Mouse (Mus musculus): ENCODE data around the gene Rps6ka5. TPM values are rescaled to one million over a fixed set of nuclear protein-coding genes. Genes with fewer than 3 reads are reported as not detected.

The Rps6ka5 gene
- total RNA-seq, 2 experiments from 2014 or later, result 25.4 to 26.2 TPM

DNA sequence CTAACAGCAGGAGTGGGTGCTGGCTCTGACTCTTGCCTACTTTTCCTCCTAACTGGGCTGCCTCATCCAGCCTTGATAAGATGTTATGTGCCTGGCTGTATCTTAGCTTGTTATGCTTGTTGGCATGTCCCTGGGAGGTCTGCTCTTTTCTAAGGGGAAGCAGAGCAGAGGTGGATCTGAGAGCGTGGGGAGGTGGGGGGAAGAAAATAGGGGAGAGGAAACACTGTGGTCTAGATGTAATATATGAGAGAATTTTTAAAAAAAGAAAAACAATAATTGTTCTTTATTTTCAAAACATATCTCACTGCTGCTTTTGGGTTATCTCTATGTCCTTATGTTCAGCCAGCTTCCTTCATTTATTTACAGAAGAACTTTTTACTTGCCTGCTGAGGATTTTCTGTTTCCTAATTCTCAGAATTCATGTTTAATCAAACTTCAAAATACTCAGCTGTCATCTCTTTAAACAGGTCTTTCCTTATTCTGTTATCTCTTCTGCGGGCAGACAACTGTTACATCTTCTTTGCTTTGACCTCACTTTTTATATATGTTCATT, 56.1 kb downstream of the Rps6ka5 start:
- peak; percentile 73 for ATAC-seq (replicated peaks; ENCODE audit: poor library complexity)

- ATAC-seq (replicated peaks; ENCODE audit: poor library complexity), result no peak
Observed at GRCm38 (mm10) chr12:100665294-100665693, 61.5 kb downstream of the Rps6ka5 start.

- no peak for ATAC-seq (replicated peaks; ENCODE audit: poor library complexity)
Observed at GRCm38 (mm10) chr12:100660076-100660475, 66.7 kb downstream of the Rps6ka5 start.

GRCm38 (mm10) chr12:100655972-100656371, 70.8 kb downstream of the Rps6ka5 start:
- ATAC-seq (replicated peaks; ENCODE audit: poor library complexity), result no peak

- peak; percentile 33 for ATAC-seq (replicated peaks; ENCODE audit: poor library complexity)
Observed at GRCm38 (mm10) chr12:100641936-100642335, 84.8 kb downstream of the Rps6ka5 start.

GRCm38 (mm10) chr12:100640726-100641125, 86.1 kb downstream of the Rps6ka5 start:
- no peak for ATAC-seq (replicated peaks; ENCODE audit: poor library complexity)

DNA sequence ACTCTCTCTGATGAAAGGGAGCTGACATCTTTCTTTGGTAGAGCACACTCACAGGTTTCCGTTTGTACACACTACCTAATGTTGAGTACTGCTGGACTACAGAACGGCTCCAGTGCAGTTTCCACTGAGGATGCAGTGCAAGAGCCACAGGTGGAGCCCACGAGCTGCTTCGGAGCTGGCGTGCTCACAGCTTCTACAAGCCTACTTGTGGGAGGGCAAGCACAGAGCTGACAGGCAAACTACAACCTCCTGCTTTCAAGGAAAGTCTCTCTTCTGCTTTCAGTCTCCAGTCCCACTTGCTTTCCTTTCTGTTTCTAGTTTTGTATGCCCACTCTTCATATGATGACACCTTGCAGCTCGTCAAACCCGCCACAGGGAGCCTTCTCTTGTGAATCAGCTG, 87.1 kb downstream of the Rps6ka5 start:
- peak; percentile 90 for ATAC-seq (replicated peaks; ENCODE audit: poor library complexity)

GRCm38 (mm10) chr12:100637886-100638285, 88.9 kb downstream of the Rps6ka5 start:
- ATAC-seq (replicated peaks; ENCODE audit: poor library complexity), result no peak

- no peak for ATAC-seq (replicated peaks; ENCODE audit: poor library complexity)
Observed at GRCm38 (mm10) chr12:100636733-100637132, 90.0 kb downstream of the Rps6ka5 start.

GRCm38 (mm10) chr12:100636299-100636633, 90.5 kb downstream of the Rps6ka5 start:
- no peak for ATAC-seq (replicated peaks; ENCODE audit: poor library complexity)

GRCm38 (mm10) chr12:100635601-100636298, 91.0 kb downstream of the Rps6ka5 start:
- no peak for ATAC-seq (replicated peaks; ENCODE audit: poor library complexity)

DNA sequence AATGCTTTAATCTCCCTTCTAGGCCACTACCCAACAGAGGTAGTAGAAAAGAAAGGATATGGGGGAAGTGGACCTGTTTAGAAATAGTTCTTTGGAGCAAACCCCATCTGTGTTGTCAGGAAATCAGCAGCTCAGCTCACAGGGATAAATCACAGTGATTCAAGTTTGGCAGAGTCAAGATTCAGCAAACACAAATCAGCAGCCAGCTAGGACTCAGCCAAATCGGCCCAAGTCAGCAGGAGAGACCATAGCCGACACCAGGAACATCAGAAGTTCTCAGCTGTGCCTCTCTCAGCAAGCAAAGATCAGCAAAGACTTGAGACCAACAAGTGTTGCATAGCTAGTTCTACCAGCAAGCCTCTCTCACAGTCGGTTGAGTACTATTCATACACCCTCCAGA, 93.6 kb downstream of the Rps6ka5 start:
- ATAC-seq (replicated peaks; ENCODE audit: poor library complexity), result no peak

DNA sequence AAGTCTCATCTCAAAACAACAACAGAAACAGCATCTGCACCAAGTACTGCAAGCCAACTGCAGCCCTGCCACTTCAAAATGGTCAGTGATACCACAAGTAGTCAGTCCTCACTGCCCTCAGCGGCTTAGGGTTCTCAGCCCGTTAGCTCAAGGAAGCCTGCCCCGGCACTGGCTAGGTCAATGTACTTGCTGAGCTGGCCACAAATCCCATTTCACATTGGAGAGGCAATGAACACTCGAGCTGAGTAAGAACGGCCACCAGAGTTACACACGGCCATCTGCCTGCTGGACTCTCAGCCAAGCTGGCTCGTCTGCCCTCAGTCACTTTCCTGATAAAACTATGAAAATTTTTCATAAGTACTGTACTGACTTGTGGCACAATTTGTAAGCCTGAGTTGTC, 95.5 kb downstream of the Rps6ka5 start:
- no peak for ATAC-seq (replicated peaks; ENCODE audit: poor library complexity)

DNA sequence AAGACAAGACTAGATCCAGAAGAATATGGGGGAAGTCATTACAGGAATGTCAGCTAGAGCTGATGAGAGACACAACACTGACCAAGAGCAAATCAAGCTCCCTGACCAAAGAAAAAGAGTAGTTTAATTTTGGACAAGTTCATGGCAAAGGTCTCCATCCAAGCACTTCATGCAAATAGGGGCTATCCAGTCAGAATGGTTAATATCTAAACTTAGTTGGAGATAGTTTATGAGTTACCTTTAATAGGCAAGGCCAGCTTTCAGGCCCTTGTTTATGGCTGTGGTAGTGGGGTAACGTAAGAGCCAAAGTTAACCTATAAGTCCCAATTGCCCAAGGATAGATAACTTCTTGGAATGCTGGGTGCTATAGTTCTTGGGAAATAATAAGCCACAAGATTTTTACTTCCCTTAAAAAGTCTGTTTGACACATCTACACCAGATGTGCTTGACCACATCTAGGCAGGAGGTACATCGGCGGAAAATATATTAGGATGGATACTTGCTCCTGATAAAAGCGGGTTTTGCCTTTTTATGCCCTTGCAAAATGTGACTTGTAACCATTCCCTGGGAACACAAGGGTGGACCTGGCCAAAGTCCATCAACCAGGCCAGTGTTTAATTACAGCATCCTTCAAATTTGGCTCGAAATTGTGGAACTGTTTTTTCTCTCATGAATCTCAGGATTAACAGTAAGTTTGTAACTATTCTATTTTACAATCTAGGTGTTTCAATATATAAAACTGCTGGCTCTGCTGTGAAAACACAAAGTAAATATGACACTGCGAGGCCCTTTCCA, 97.5 kb downstream of the Rps6ka5 start:
- ATAC-seq (replicated peaks; ENCODE audit: poor library complexity), result peak; percentile 30

DNA sequence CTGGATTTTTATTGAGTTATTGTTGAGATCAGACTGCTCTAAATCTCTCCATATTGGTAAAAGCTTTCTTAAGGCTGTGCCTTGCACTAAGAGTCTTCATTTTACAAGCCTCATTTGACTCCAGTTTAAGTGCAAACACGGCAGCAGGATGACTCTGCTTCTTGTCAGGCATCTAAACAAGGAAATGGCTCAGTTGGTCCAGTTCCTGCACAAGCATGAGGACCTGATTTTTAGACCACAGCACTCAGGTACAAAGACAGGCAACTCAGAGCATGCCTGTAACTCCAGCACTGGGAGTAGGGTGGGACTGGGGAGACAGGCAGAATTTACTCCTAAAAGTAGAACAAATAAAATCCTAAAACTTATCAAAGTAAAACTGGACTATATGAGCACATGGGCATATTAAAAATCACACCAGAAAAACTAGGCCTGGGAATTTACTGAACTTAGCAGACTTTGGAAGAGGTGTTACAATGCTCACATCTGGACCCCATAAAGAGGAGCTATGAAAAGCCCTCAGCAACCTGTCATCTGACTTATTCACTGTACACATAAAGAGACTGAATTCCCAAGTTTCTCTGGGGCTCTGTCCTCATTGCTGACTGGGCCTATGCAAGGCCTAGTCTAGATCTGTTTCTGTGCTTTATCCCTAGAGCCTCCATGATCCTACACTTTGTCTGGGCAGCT, 99.6 kb downstream of the Rps6ka5 start:
- 0 out of 2 replicates have a peak, but pooled peaks have one; percentile 23 for ATAC-seq (replicated peaks; ENCODE audit: poor library complexity)

GRCm38 (mm10) chr12:100626273-100626990, 100.4 kb downstream of the Rps6ka5 start:
- ATAC-seq (replicated peaks; ENCODE audit: poor library complexity), result peak; percentile 85

GRCm38 (mm10) chr12:100624854-100625447, 101.8 kb downstream of the Rps6ka5 start:
- no peak for ATAC-seq (replicated peaks; ENCODE audit: poor library complexity)

GRCm38 (mm10) chr12:100615251-100615650, 111.5 kb downstream of the Rps6ka5 start:
- ATAC-seq (replicated peaks; ENCODE audit: poor library complexity), result peak; percentile 78

DNA sequence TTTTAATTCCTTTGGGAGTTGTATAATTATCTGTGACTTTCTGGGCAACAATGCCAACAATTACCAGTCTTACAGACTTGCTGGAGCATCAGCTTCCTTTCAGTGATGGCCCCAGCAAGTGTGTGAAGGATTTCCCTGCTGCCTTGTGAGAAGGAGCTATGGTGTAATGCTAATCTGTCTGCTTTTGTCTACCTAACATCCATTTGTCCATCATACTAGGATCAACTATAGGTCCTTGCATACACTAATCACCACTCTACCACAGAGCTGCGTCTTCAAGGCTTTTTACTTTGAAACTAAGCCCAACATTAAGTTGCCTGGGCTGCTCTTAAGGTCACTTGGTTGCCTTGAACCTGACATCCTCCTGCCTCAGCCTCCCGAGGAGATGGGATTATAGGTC, 112.9 kb downstream of the Rps6ka5 start:
- no peak for ATAC-seq (replicated peaks; ENCODE audit: poor library complexity)

DNA sequence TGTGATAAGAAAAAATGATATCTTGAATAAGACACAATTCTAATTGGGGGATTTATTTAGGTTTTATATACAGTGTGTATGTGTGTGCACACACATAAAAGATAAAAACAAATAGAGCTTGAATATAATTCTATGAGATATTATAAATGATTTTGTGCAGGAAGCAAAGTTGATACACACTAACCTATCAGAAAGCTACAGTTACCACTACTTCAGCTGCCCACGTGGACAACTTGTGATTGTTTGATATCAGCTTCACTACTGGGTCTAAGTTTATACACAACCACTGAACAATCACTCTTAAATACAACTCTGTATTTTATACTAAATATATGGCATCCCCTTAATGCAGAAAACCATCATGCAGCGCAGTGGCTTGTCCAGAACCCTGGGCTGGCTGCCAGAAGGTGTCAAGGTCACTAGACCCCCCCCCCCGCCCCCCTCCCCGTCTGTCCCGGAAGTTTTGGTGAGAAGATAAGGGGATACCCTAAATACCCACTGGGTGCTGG, 113.5 kb downstream of the Rps6ka5 start:
- peak; percentile 47; the same call in 1 of the 2 replicates for ATAC-seq (replicated peaks; ENCODE audit: poor library complexity)
